Mouse (Mus musculus) E14TG2a.4 (cell line): ENCODE measurements around the gene Amotl2.

ENCODE experiments used
- CTCF ChIP-seq: conservative IDR thresholded peaks from 2 replicates; pipeline ENCODE4 v1.5.1; 2014; ENCODE audit warnings: low read length
- POU5F1 ChIP-seq: IDR thresholded peaks from 2 replicates; pipeline ENCODE4 v1.6.1; 2014; ENCODE audit warnings: low read length, borderline replicate concordance

DNA sequence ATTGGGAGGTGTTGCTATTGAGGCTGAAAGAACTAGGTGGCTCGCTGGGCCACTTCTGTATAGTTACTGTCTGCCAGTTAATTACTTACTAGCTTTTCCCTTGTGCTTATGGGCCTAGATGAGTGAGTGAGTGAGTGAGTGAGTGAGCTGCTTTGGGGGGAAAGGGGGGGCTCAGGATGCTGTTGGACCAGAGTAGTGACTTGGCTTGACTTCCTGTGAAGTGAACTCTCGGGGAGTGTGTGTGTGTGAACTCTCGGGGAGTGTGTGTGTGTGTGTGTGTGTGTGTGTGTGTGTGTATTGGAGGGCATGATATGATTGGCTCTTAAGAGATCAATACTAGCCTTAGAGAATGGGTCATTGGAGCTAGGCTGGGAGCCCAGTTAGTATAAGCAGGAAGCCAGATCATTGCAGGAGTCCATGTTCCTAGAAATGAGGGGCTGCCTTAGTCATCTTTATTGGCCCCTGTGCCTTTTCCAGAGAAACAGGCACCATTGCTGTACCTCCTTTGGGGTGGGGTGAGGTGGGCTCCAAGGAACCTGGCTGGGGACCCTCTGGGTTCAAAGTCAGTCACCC is 5.0 kb downstream of the Amotl2 start:
- TF ChIP-seq CTCF (no peak), POU5F1 (no peak)
